ENCODE assay signal across 19 mouse cellular contexts in genomic region chr7:79133391-79133790, GRCm38 (mm10). TPM values are rescaled to one million over a fixed set of nuclear protein-coding genes. Genes with fewer than 3 reads are reported as not detected.
A peak's percentile ranks its signal among the peaks of the same experiment; 100 is the strongest.
DNase-seq lines count a peak whose midpoint lies in the region; ATAC-seq and TF ChIP-seq lines count a peak whose summit lies in the region.
"Had no signal": no experiment of that assay in that cellular context is flagged by ENCODE, and none has a peak within 500 bp of the region (broad histone marks: within the 10 kb centered on the region; RNA-seq: fewer than 3 reads in every experiment).

No protein-coding gene starts in this region.

- ATAC-seq in hindbrain, embryonic 16.5 days = no peak
- 0 out of 2 replicates have a peak, but pooled peaks have one; percentile 26 for ATAC-seq in intestine, embryonic 15.5 days
- ATAC-seq: forebrain, embryonic 14.5 days had no signal

- TF ChIP-seq CTCF in ES-Bruce4 (IDR thresholded peaks at IDR 0.05; ENCODE audit: low read depth, low read length) = peak; percentile 18

- no peaks in the 10 kb centered on the region for H3K9me3 ChIP-seq in hindbrain, embryonic 10.5 days
- no peaks in the 10 kb centered on the region for H3K9me3 ChIP-seq in hindbrain, embryonic 16.5 days (ENCODE audit: control insufficient read depth, low read length)
- no peaks in the 10 kb centered on the region for H3K9me3 ChIP-seq in ES-Bruce4 (replicated peaks; ENCODE audit: control insufficient read depth, insufficient read depth, low read length, poor library complexity, severe bottlenecking)
- no peaks in the 10 kb centered on the region for H3K9me3 ChIP-seq in intestine, embryonic 15.5 days
- H3K9me3 ChIP-seq: embryonic facial prominence, embryonic 12.5 days; G1E had no signal

- no peak overlapping the region for H3K9ac ChIP-seq in hindbrain, embryonic 16.5 days (ENCODE audit: low read depth, low read length)
- H3K9ac ChIP-seq in ES-Bruce4 (ENCODE audit: low read depth, poor library complexity, severe bottlenecking) = no peak overlapping the region
- no peak overlapping the region for H3K9ac ChIP-seq in intestine, embryonic 15.5 days
- H3K9ac ChIP-seq: embryonic facial prominence, embryonic 12.5 days had no signal

- H3K4me1 ChIP-seq in hindbrain, embryonic 10.5 days (replicated peaks) = peaks cover 51% of the 10 kb centered on the region
- H3K4me1 ChIP-seq in hindbrain, embryonic 16.5 days (ENCODE audit: control insufficient read depth, insufficient read depth, low read depth, low read length) = peaks cover 11% of the 10 kb centered on the region
- peaks cover 3% of the 10 kb centered on the region for H3K4me1 ChIP-seq in ES-Bruce4 (ENCODE audit: control insufficient read depth, insufficient read depth, low read length)
- H3K4me1 ChIP-seq in intestine, embryonic 15.5 days (replicated peaks) = peaks cover 13% of the 10 kb centered on the region

- H3K4me2 ChIP-seq in hindbrain, embryonic 16.5 days (ENCODE audit: low read length) = no peak overlapping the region
- H3K4me2 ChIP-seq in intestine, embryonic 15.5 days (replicated peaks) = no peak overlapping the region
- H3K4me2 ChIP-seq: embryonic facial prominence, embryonic 12.5 days had no signal

- H3K4me3 ChIP-seq in hindbrain, embryonic 10.5 days = no peak overlapping the region
- no peak overlapping the region for H3K4me3 ChIP-seq in hindbrain, embryonic 16.5 days (ENCODE audit: low read length)
- no peak overlapping the region for H3K4me3 ChIP-seq in ES-Bruce4 (ENCODE audit: low read depth, low read length)
- no peak overlapping the region for H3K4me3 ChIP-seq in intestine, embryonic 15.5 days (replicated peaks)
- H3K4me3 ChIP-seq: embryonic facial prominence, embryonic 12.5 days; myocyte had no signal

- H3K27ac ChIP-seq in hindbrain, embryonic 10.5 days = 0 out of 2 replicates have a peak overlapping the region, but pooled peaks have one; percentile 45
- no peak overlapping the region for H3K27ac ChIP-seq in hindbrain, embryonic 16.5 days (ENCODE audit: low read depth, low read length)
- no peak overlapping the region for H3K27ac ChIP-seq in ES-Bruce4 (ENCODE audit: insufficient read depth, low read length)
- no peak overlapping the region for H3K27ac ChIP-seq in intestine, embryonic 15.5 days
- H3K27ac ChIP-seq: embryonic facial prominence, embryonic 12.5 days had no signal

- no peak for DNase-seq in hindbrain, embryonic 10.5 days (ENCODE audit: low spot score)
- DNase-seq in 3T3-L1 (ENCODE audit: low read depth, low spot score) (peak; percentile 13), MN1 (ENCODE audit: low spot score) (no peak)
- no peak for DNase-seq in frontal cortex, postnatal 14 days (ENCODE audit: low spot score in 2 of 2)
- DNase-seq in lung, postnatal 4 days = no peak
- DNase-seq: adrenal gland, adult 2 months; gastrocnemius, postnatal 14 days; heart, postnatal 36 days; kidney, adult 9 months; layer of hippocampus, adult 9-11 months; left cerebral cortex, postnatal 4 days; thymus, adult 2 months had no signal

- peaks cover 45% of the 10 kb centered on the region for H3K36me3 ChIP-seq in hindbrain, embryonic 10.5 days
- no peaks in the 10 kb centered on the region for H3K36me3 ChIP-seq in hindbrain, embryonic 16.5 days (ENCODE audit: control insufficient read depth, insufficient read depth, low read length)
- H3K36me3 ChIP-seq in ES-Bruce4 (ENCODE audit: control insufficient read depth, insufficient read depth, low read length, poor library complexity, severe bottlenecking) = peaks cover 7% of the 10 kb centered on the region
- H3K36me3 ChIP-seq in intestine, embryonic 15.5 days = peaks cover 11% of the 10 kb centered on the region; the same call in 1 of the 2 replicates
- H3K36me3 ChIP-seq: G1E had no signal

- TF ChIP-seq EP300 in ES-Bruce4 (IDR thresholded peaks at IDR 0.05; ENCODE audit: insufficient read depth, low read depth, low read length) = no peak

- peaks cover 37% of the 10 kb centered on the region for H3K27me3 ChIP-seq in hindbrain, embryonic 10.5 days (ENCODE audit: insufficient read depth, poor library complexity, severe bottlenecking)
- peaks cover 14% of the 10 kb centered on the region for H3K27me3 ChIP-seq in hindbrain, embryonic 16.5 days (replicated peaks; ENCODE audit: control insufficient read depth, insufficient read depth, low read length)
- H3K27me3 ChIP-seq in ES-Bruce4 (ENCODE audit: control insufficient read depth, insufficient read depth, low read length, poor library complexity, severe bottlenecking) = no peaks in the 10 kb centered on the region
- H3K27me3 ChIP-seq in intestine, embryonic 15.5 days (replicated peaks) = 0 out of 2 replicates have a peak, but pooled peaks cover 4% of the 10 kb centered on the region

- WGBS in hindbrain, embryonic 10.5 days = 22% methylated on average over 6 of the region's 6 CpGs
- 47% methylated on average over 6 of the region's 6 CpGs for WGBS in hindbrain, embryonic 16.5 days
- WGBS in intestine, embryonic 15.5 days = 28% methylated on average over 6 of the region's 6 CpGs

- TF ChIP-seq POLR2A in ES-Bruce4 (IDR thresholded peaks at IDR 0.05; ENCODE audit: insufficient read depth, low read length) = no peak

RNA-seq across cellular contexts. Expression of gene Hapln3, which starts 2.6 kb away (rescaled TPM):
- 2.3 and 2.9 TPM in 2 replicates for polyA plus RNA-seq in hindbrain, embryonic 10.5 days (2016; fragmentation: Nextera tagmentation; extraction: Ambion mirVana)
- 2.3 and 4.4 TPM in 2 replicates for polyA plus RNA-seq in hindbrain, embryonic 16.5 days (2015; fragmentation: Nextera tagmentation; extraction: Ambion mirVana)
- 0.56 and 1.7 TPM in 2 replicates for polyA plus RNA-seq in ES-Bruce4 (2011; ENCODE audit: insufficient read depth, insufficient read length, low read depth, missing spikeins)
- polyA plus RNA-seq in intestine, embryonic 15.5 days (2015; fragmentation: Nextera tagmentation; extraction: Ambion mirVana) = 2.1 and 2.6 TPM in 2 replicates
- polyA plus RNA-seq: G1E had no signal

RNA-seq across cellular contexts. Expression of gene Mfge8, which starts 15.5 kb away (rescaled TPM):
- 98.3 and 105 TPM in 2 replicates for polyA plus RNA-seq in hindbrain, embryonic 10.5 days (2016; fragmentation: Nextera tagmentation; extraction: Ambion mirVana)
- polyA plus RNA-seq in hindbrain, embryonic 16.5 days (2015; fragmentation: Nextera tagmentation; extraction: Ambion mirVana) = 281 and 351 TPM in 2 replicates
- polyA plus RNA-seq in ES-Bruce4 (2011; ENCODE audit: insufficient read depth, insufficient read length, low read depth, missing spikeins) = 148 and 151 TPM in 2 replicates
- polyA plus RNA-seq in intestine, embryonic 15.5 days (2015; fragmentation: Nextera tagmentation; extraction: Ambion mirVana) = 172 and 174 TPM in 2 replicates
